Mouse (Mus musculus) forebrain, embryonic 16.5 days (tissue): ENCODE results near the gene Zdhhc5. TPM values are rescaled to one million over a fixed set of nuclear protein-coding genes. Genes with fewer than 3 reads are reported as not detected.

Source experiments
- ATAC-seq: fragments of 200-750 bp; cut with Nextera tagmentation; 2 replicates; pipeline ENCODE4 v1.8.0; 2017; ENCODE audit warnings: mild to moderate bottlenecking, moderate library complexity
- H3K27ac ChIP-seq: fragments of 300-500 bp; sonication (generic); 2 replicates; pipeline ENCODE4 v1.5.1; 2014; ENCODE audit warnings: low read length, control low read depth
- H3K27me3 ChIP-seq: fragments of 300-500 bp; sonication (generic); replicated peaks from 2 replicates; pipeline ENCODE4 v1.6.1; 2014; ENCODE audit warnings: low read length; ENCODE audit not compliant: control insufficient read depth, insufficient read depth
- H3K36me3 ChIP-seq: fragments of 300-500 bp; sonication (generic); 2 replicates; pipeline ENCODE4 v1.6.1; 2014; ENCODE audit not compliant: control insufficient read depth, insufficient read depth
- H3K4me1 ChIP-seq: fragments of 300-500 bp; sonication (generic); replicated peaks from 2 replicates; pipeline ENCODE4 v1.6.1; 2014; ENCODE audit warnings: low read length; ENCODE audit not compliant: control insufficient read depth, insufficient read depth
- H3K4me2 ChIP-seq: fragments of 300-500 bp; sonication (generic); 2 replicates; pipeline ENCODE4 v1.6.1; 2014; ENCODE audit warnings: mild to moderate bottlenecking, low read length, control low read depth
- H3K4me3 ChIP-seq: fragments of 300-500 bp; sonication (generic); replicated peaks from 2 replicates; pipeline ENCODE4 v1.5.1; 2014; ENCODE audit warnings: mild to moderate bottlenecking, low read length, control low read depth
- H3K9ac ChIP-seq: fragments of 300-500 bp; sonication (generic); replicated peaks from 2 replicates; pipeline ENCODE4 v1.6.1; 2014; ENCODE audit warnings: low read depth, low read length, control low read depth
- H3K9me3 ChIP-seq: fragments of 300-500 bp; sonication (generic); 2 replicates; pipeline ENCODE4 v1.6.1; 2016; ENCODE audit warnings: low read length; ENCODE audit not compliant: control insufficient read depth
- WGBS: fragments of 180-500 bp; shearing (Covaris S2); extraction: QIAGEN DNeasy Blood & Tissue Kit; methylation state at CpG from one replicate; pipeline ENCODE4 v1.1.7; 2014; 5-methylcytosine and 5-hydroxymethylcytosine counted together
- polyA plus RNA-seq: library from polyadenylated mRNA; unstranded; fragments of >200 nt; fragmentation: Nextera tagmentation; extraction: Ambion mirVana; gene quantifications from 2 replicates; pipeline ENCODE4 v1.2.1, GENCODE M21; 2015

Zdhhc5 gene
- polyA plus RNA-seq, 1 experiment from 2014 or later = 19.4 TPM

DNA sequence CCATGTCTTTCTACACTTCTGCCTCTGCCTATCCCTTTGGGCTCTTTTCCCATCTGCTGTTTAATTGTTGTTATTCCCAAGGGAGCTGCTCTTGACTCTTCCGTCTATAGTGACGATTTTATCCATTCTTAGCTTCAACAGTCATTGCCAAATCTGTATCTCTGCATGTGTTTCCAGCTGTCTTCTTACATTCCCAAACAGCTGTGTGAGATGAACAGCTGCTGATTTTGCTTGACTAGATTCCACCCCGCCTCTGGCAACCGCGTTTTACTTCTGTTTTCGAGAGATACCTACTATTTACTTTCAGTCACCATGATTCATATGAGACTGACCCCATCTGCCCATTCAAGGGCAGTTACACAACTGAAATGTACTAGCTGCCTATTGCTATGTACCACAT lies 35.1 kb upstream of the Zdhhc5 start:
- no peak overlapping the region for H3K27ac ChIP-seq
- H3K4me2 ChIP-seq = no peak overlapping the region
- H3K9me3 ChIP-seq = no peaks in the 10 kb centered on the region
- no peaks in the 10 kb centered on the region for H3K4me1 ChIP-seq
- H3K9ac ChIP-seq = no peak overlapping the region
- no peak overlapping the region for H3K4me3 ChIP-seq
- ATAC-seq = no peak
- no peaks in the 10 kb centered on the region for H3K27me3 ChIP-seq
- WGBS = 87% methylated on average over 6 of the region's 6 CpGs
- no peaks in the 10 kb centered on the region for H3K36me3 ChIP-seq

DNA sequence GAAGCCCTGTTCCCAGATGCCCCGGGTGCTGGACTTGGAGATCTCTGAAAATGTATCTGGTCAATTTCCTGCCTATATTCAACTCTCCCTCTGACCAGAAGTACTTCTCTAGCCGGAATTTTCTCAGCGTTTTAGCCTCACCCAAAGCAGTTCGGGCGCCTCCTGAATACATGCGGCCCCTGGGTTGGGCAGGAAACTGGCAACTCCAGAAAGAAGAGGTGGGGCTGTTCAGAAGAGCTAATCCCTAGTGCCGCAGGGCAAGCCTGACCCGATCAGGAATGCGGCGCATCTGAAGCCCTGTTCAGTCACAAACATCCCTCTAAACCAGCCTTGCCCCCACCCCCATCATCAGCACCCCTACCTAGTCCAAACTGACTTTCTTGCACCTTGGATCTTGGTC lies 29.1 kb upstream of the Zdhhc5 start:
- Histone ChIP-seq H3K9me3 (no peaks in the 10 kb centered on the region), H3K27ac (peak overlapping the region; percentile 51), H3K27me3 (no peaks in the 10 kb centered on the region), H3K9ac (peak overlapping the region; percentile 77), H3K4me1 (peaks cover 29% of the 10 kb centered on the region), H3K4me2 (peak overlapping the region; percentile 86), H3K36me3 (no peaks in the 10 kb centered on the region; the same call in 1 of the 2 replicates), H3K4me3 (peak overlapping the region; percentile 62)
- 2% methylated on average over 10 of the region's 10 CpGs for WGBS
- peak; percentile 15 for ATAC-seq

DNA sequence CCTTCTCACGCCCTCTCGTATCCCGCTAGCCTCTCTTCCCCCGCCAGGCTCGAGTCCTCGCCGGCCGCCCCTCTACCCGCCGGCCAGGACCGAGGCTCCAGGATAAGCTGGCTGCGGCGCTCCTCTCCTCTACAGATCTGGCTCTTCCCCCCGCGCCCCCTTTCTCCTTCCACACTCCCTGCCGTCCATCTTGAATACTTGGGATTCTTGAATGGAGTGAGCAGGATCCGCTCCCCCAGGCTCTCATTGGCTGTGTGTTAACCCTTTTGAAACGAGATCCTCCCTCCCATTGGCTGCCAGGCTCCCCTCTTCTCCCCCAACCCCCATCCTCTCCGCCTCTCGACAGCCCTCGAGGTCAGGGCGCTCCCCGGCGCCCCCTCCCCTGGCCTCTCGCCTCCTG lies 28.6 kb upstream of the Zdhhc5 start, which contains the start of gene Gm19426:
Gene Gm19426 (minus strand): TSS at position 95 of the 400 bp plus-strand sequence.
- H3K27ac ChIP-seq = peak within 1 kb of the TSS; percentile 95
- no peaks in the 10 kb centered on the region for H3K27me3 ChIP-seq
- 0% methylated on average over 25 of the region's 25 CpGs for WGBS
- peak; percentile 94 for ATAC-seq
- H3K4me1 ChIP-seq = peaks cover 32% of the 10 kb centered on the region
- no peaks in the 10 kb centered on the region; the same call in 1 of the 2 replicates for H3K36me3 ChIP-seq
- H3K9me3 ChIP-seq = no peaks in the 10 kb centered on the region
- peak within 1 kb of the TSS; percentile 62 for H3K4me3 ChIP-seq
- peak within 1 kb of the TSS; percentile 86 for H3K4me2 ChIP-seq
- H3K9ac ChIP-seq = peak within 1 kb of the TSS; percentile 77

DNA sequence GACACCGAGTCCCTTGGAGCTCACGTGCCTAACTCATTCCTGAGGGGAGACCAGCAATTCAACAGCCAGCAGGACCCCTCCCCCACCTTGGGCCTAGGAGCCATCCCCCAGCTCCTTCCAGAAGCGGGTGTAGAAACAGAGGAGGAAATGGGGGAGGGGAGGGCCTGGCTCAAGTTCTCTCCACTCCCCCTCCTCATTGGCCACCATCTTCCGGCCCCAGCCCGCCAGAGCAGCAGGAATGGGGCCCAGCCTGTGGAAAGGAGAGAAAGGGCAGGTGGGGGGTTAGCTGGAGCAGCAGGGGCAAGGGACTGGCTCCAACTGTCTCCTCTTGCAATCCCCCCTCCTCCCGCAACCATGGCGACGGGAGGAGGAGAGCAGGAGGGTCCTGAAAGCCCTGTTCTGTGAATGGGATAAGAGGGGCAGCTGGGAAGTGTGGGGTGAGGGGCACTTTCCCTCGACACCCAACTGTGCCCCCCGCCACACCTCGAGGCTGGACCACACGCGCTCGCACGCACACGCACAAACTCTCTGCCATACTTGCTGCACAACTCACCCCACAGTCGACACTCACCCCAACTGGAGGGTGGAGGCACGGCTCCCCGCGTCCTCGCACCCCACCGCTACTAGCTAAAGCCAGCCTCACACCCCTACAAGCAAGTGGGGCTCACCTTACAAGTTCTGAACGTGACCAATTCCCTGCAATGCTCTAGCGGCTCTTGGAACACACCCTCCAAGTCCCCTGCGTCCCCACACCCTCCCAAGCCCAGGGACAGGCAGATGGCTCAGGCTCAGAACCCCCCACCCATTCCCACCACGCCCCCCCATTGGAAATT lies 27.7 kb upstream of the Zdhhc5 start:
- peak; percentile 65 for ATAC-seq
- Histone ChIP-seq H3K27ac (peak overlapping the region; percentile 95), H3K4me1 (peaks cover 39% of the 10 kb centered on the region), H3K4me3 (peak overlapping the region; percentile 62), H3K9ac (peak overlapping the region; percentile 77), H3K27me3 (no peaks in the 10 kb centered on the region), H3K36me3 (no peaks in the 10 kb centered on the region; the same call in 1 of the 2 replicates), H3K4me2 (peak overlapping the region; percentile 86), H3K9me3 (no peaks in the 10 kb centered on the region)
- under 1% methylated on average over 26 of the region's 26 CpGs for WGBS

DNA sequence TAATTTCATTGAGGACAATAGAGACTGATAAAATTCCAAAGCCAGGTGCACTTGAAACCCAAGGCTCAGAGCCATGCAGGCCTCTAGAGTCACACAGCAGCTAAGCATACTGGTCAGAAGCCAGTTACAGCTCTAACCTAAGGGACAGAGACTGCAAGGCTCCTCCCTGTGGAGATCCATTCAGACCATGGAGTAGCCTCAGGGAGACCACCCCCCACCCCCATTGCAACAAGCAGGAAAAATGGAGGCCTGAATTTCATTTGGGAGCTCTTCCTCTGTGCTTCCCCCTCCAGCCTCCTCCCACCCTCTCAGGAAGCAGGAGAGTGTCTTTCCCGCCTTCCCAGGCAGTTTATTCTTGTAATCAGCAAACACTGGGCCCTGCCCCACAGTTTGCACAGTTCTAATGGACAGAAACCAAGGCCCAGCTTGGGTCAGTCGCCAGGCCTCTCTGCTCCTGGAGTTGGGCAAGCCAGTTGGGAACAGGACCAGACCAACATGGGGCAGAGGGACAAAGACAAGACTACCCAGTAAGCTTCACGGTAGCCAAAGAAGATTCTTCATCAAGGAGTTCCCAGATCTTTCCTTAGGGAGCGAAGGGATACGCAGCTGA lies 27.0 kb upstream of the Zdhhc5 start:
- Histone ChIP-seq H3K27ac (peak overlapping the region; percentile 95), H3K4me2 (peak overlapping the region; percentile 86), H3K4me1 (peaks cover 47% of the 10 kb centered on the region), H3K36me3 (no peaks in the 10 kb centered on the region; the same call in 1 of the 2 replicates), H3K9me3 (no peaks in the 10 kb centered on the region), H3K27me3 (no peaks in the 10 kb centered on the region), H3K9ac (peak overlapping the region; percentile 77), H3K4me3 (peak overlapping the region; percentile 62)
- WGBS = 2% methylated on average over 5 of the region's 5 CpGs
- ATAC-seq = no peak

DNA sequence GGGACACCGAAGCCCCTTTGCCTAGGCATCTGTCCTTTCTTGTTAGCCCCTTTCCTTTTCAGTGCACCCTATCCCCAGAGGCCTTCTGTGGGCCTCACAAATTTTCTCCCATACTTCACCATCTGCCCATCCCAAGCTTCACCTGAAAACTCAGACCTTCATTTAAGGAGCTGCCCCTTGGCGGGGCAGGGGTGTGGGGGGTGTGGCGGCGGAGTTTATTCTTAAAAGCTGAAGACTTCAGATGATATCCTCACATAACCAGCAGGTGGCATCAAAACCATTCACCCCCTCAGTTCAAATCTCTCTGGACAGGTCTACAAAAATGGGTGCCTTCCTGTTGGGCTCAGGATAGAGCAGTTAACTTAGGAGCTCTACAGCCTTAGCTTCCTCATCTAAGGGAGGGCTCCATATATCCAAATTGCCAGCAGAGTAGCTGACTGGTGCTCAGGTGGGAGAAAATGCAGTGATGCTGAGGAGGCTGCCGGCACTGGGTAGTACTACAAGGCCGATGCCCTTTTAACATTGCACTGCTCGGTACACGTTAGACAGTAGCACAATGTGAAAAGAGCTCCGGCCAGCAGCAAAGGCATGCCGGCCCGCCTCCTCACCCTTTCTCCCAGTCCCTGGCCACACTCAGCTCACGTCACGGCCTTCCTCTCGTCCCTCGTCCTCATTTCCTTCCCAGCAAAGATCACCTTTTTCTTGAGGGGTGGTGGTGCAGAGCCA lies 25.8 kb upstream of the Zdhhc5 start:
- WGBS = 49% methylated on average over 15 of the region's 15 CpGs
- no peak overlapping the region for H3K4me3 ChIP-seq

DNA sequence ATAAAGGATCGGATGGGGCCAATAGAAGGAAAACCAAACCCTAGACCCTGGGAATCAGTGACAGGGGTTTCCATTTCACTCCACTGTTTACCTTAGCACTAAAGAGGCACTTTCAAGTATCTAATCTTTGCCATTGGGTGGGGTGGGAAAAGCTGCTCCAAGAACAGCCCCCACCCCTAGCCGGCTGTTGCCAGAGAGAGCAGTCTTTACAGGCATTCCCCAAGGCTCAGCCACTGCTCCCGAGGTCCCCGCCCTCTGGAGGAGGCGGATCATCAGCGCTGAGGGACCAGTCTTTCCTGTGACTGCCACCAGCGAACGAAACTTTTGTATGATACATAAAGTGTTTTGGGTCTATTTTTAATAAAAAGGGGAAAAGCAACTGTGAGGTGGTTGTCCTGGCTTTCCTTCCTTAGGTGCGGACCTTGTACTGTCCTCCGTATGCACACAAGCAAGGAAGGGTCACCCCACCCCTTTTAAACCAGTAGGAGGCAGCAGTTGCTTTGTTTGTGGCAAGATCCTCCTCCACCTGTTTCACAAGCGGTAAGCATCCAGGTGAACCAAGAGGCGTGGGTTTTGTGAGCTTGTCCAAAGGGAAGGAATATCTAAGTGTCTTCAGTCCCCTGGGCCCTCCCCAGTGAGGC lies 23.4 kb upstream of the Zdhhc5 start:
- no peaks in the 10 kb centered on the region for H3K27me3 ChIP-seq
- peak overlapping the region; percentile 4; the same call in 1 of the 2 replicates for H3K9ac ChIP-seq
- peaks cover 69% of the 10 kb centered on the region for H3K4me1 ChIP-seq
- H3K36me3 ChIP-seq = no peaks in the 10 kb centered on the region; the same call in 1 of the 2 replicates
- H3K4me2 ChIP-seq = peak overlapping the region; percentile 12; the same call in 1 of the 2 replicates
- no peak overlapping the region for H3K27ac ChIP-seq
- H3K4me3 ChIP-seq = no peak overlapping the region
- ATAC-seq = no peak
- H3K9me3 ChIP-seq = no peaks in the 10 kb centered on the region
- WGBS = 3% methylated on average over 12 of the region's 12 CpGs

More for the DNA sequence above, 25.8 kb upstream of the Zdhhc5 start:
- H3K9me3 ChIP-seq = no peaks in the 10 kb centered on the region
- H3K36me3 ChIP-seq = no peaks in the 10 kb centered on the region; the same call in 1 of the 2 replicates
- no peak overlapping the region for H3K27ac ChIP-seq
- H3K27me3 ChIP-seq = no peaks in the 10 kb centered on the region
- peak overlapping the region; percentile 86 for H3K4me2 ChIP-seq
- H3K9ac ChIP-seq = no peak overlapping the region
- no peak for ATAC-seq
- peaks cover 58% of the 10 kb centered on the region for H3K4me1 ChIP-seq

DNA sequence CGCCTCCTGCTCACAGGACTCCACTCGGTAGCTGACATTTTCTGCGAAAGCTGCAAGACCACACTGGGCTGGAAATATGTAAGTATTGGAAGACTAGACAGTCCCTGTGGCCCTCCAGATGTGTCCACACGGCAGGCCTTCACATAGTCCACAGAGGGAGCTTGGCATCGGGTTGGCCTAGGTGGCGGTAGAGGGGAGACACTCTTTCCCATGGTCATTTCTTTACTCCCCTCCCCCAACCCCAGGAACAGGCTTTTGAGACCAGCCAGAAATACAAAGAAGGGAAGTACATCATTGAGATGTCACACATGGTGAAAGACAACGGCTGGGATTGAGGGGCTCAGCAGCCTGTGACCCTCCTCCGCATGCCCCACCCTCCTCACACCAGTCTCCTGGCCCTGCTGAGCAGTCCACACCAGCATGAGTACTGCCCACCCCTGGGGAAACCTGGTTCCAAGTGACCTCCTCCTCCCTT lies 22.5 kb upstream of the Zdhhc5 start:
- H3K9ac ChIP-seq = no peak overlapping the region
- no peak overlapping the region for H3K27ac ChIP-seq
- H3K4me3 ChIP-seq = no peak overlapping the region; the same call in 1 of the 2 replicates
- H3K4me2 ChIP-seq = peak overlapping the region; percentile 84
- H3K4me1 ChIP-seq = peaks cover 70% of the 10 kb centered on the region
- no peak for ATAC-seq
- H3K27me3 ChIP-seq = no peaks in the 10 kb centered on the region
- no peaks in the 10 kb centered on the region; the same call in 1 of the 2 replicates for H3K36me3 ChIP-seq
- no peaks in the 10 kb centered on the region for H3K9me3 ChIP-seq
- 5% methylated on average over 8 of the region's 8 CpGs for whole genome bisulfite sequencing
